Mouse (Mus musculus) stomach, embryonic 14.5 days (tissue): ENCODE data around the gene 5730596B20Rik. TPM values are rescaled to one million over a fixed set of nuclear protein-coding genes. Genes with fewer than 3 reads are reported as not detected.

Experiments used
- ATAC-seq: fragments of 200-750 bp; cut with Nextera tagmentation; 2 replicates; pipeline ENCODE4 v1.8.0; 2017; ENCODE audit warnings: low read depth, moderate TSS enrichment; ENCODE audit not compliant: insufficient number of reproducible peaks, insufficient read depth, low FRiP score
- H3K27ac ChIP-seq: fragments of 300-500 bp; sonication (generic); 2 replicates; pipeline ENCODE4 v1.5.1; 2014; ENCODE audit warnings: mild to moderate bottlenecking, low read length, moderate library complexity, mixed read lengths
- H3K27me3 ChIP-seq: fragments of 300-500 bp; sonication (generic); 2 replicates; pipeline ENCODE4 v1.6.1; 2014; ENCODE audit warnings: low read length, control low read depth, mixed read lengths; ENCODE audit not compliant: control insufficient read depth, insufficient read depth
- H3K36me3 ChIP-seq: fragments of 300-500 bp; sonication (generic); 2 replicates; pipeline ENCODE4 v1.6.1; 2014; ENCODE audit warnings: mild to moderate bottlenecking, control low read depth, low read length, moderate library complexity, mixed read lengths; ENCODE audit not compliant: control insufficient read depth, insufficient read depth
- H3K4me1 ChIP-seq: fragments of 300-500 bp; sonication (generic); 2 replicates; pipeline ENCODE4 v1.6.1; 2014; ENCODE audit warnings: low read length, control low read depth, mixed read lengths; ENCODE audit not compliant: control insufficient read depth, insufficient read depth
- H3K4me2 ChIP-seq: fragments of 300-500 bp; sonication (generic); replicated peaks from 2 replicates; pipeline ENCODE4 v1.6.1; 2014; ENCODE audit warnings: low read depth, low read length, control low read depth
- H3K4me3 ChIP-seq: fragments of 300-500 bp; sonication (generic); 2 replicates; pipeline ENCODE4 v1.5.1; 2014; ENCODE audit warnings: low read depth, low read length, control low read depth
- H3K9ac ChIP-seq: fragments of 300-500 bp; sonication (generic); replicated peaks from 2 replicates; pipeline ENCODE4 v1.6.1; 2014; ENCODE audit warnings: low read depth, mild to moderate bottlenecking, control low read depth, low read length, moderate library complexity, mixed read lengths
- H3K9me3 ChIP-seq: fragments of 300-500 bp; sonication (generic); 2 replicates; pipeline ENCODE4 v1.6.1; 2016; ENCODE audit warnings: low read depth, low read length, control low read depth; ENCODE audit not compliant: control insufficient read depth
- WGBS: fragments of 180-500 bp; shearing (Covaris S2); extraction: QIAGEN DNeasy Blood & Tissue Kit; methylation state at CpG from one replicate; pipeline ENCODE4 v1.1.7; 2014; 5-methylcytosine and 5-hydroxymethylcytosine counted together
- polyA plus RNA-seq: library from polyadenylated mRNA; unstranded; fragments of >200 nt; fragmentation: Nextera tagmentation; extraction: Ambion mirVana; gene quantifications from 2 replicates; pipeline ENCODE4 v1.2.1, GENCODE M21; 2014

The 5730596B20Rik gene
- polyA plus RNA-seq, 1 experiment from 2014 or later = 4.7 TPM

GRCm38 (mm10) chr6:52170898-52171223 lies 6.4 kb upstream of the 5730596B20Rik start:
- Histone ChIP-seq H3K9me3 (no peaks in the 10 kb centered on the region), H3K27me3 (no peaks in the 10 kb centered on the region), H3K4me3 (peak overlapping the region; percentile 78), H3K4me1 (peaks cover 33% of the 10 kb centered on the region), H3K9ac (peak overlapping the region; percentile 60), H3K36me3 (peaks cover 15% of the 10 kb centered on the region), H3K27ac (peak overlapping the region; percentile 98), H3K4me2 (peak overlapping the region; percentile 61)
- ATAC-seq = no peak
- WGBS = 22% methylated on average over 5 of the region's 5 CpGs

GRCm38 (mm10) chr6:52171331-52171730 lies 6.0 kb upstream of the 5730596B20Rik start:
- no peaks in the 10 kb centered on the region for H3K9me3 ChIP-seq
- peak overlapping the region; percentile 63 for H3K4me3 ChIP-seq
- ATAC-seq = no peak
- H3K9ac ChIP-seq = peak overlapping the region; percentile 60; the same call in 1 of the 2 replicates
- no peaks in the 10 kb centered on the region for H3K27me3 ChIP-seq
- peaks cover 33% of the 10 kb centered on the region for H3K4me1 ChIP-seq
- 14% methylated on average over 4 of the region's 4 CpGs for WGBS
- H3K4me2 ChIP-seq = peak overlapping the region; percentile 61
- peaks cover 15% of the 10 kb centered on the region for H3K36me3 ChIP-seq
- H3K27ac ChIP-seq = peak overlapping the region; percentile 98

GRCm38 (mm10) chr6:52171938-52172337 lies 5.4 kb upstream of the 5730596B20Rik start:
- Histone ChIP-seq H3K4me1 (peaks cover 31% of the 10 kb centered on the region), H3K4me3 (peak overlapping the region; percentile 63), H3K27ac (peak overlapping the region; percentile 98), H3K4me2 (peak overlapping the region; percentile 61), H3K9ac (peak overlapping the region; percentile 67), H3K27me3 (no peaks in the 10 kb centered on the region), H3K36me3 (peaks cover 15% of the 10 kb centered on the region), H3K9me3 (no peaks in the 10 kb centered on the region)
- peak; percentile 4; the same call in 1 of the 2 replicates for ATAC-seq
- WGBS = 8% methylated on average over 7 of the region's 7 CpGs

GRCm38 (mm10) chr6:52172501-52172900 lies 4.8 kb upstream of the 5730596B20Rik start:
- Histone ChIP-seq H3K36me3 (peaks cover 15% of the 10 kb centered on the region), H3K4me1 (peaks cover 31% of the 10 kb centered on the region), H3K4me3 (peak overlapping the region; percentile 63), H3K9me3 (no peaks in the 10 kb centered on the region), H3K4me2 (peak overlapping the region; percentile 61), H3K27ac (peak overlapping the region; percentile 98), H3K9ac (peak overlapping the region; percentile 67), H3K27me3 (no peaks in the 10 kb centered on the region)
- under 1% methylated on average over 35 of the region's 35 CpGs for whole genome bisulfite sequencing
- ATAC-seq = peak; percentile 80

- ATAC-seq = no peak
- peaks cover 28% of the 10 kb centered on the region for H3K4me1 ChIP-seq
- peak overlapping the region; percentile 79 for H3K9ac ChIP-seq
- H3K9me3 ChIP-seq = no peaks in the 10 kb centered on the region
- 2% methylated on average over 4 of the region's 4 CpGs for WGBS
- peak overlapping the region; percentile 98 for H3K27ac ChIP-seq
- H3K4me2 ChIP-seq = peak overlapping the region; percentile 61
- H3K36me3 ChIP-seq = peaks cover 15% of the 10 kb centered on the region
- H3K27me3 ChIP-seq = no peaks in the 10 kb centered on the region
- peak overlapping the region; percentile 63 for H3K4me3 ChIP-seq
Observed at GRCm38 (mm10) chr6:52173648-52174047, 3.6 kb upstream of the 5730596B20Rik start.

- peak overlapping the region; percentile 98 for H3K27ac ChIP-seq
- peak overlapping the region; percentile 63 for H3K4me3 ChIP-seq
- H3K36me3 ChIP-seq = peaks cover 9% of the 10 kb centered on the region
- H3K27me3 ChIP-seq = no peaks in the 10 kb centered on the region
- H3K4me2 ChIP-seq = peak overlapping the region; percentile 61
- ATAC-seq = peak; percentile 55; the same call in 1 of the 2 replicates
- peak overlapping the region; percentile 79 for H3K9ac ChIP-seq
- H3K9me3 ChIP-seq = no peaks in the 10 kb centered on the region
- peaks cover 20% of the 10 kb centered on the region for H3K4me1 ChIP-seq
- under 1% methylated on average over 41 of the region's 41 CpGs for WGBS
Observed at GRCm38 (mm10) chr6:52174968-52175751, 2.1 kb upstream of the 5730596B20Rik start.

- H3K4me2 ChIP-seq = peak overlapping the region; percentile 61
- H3K9ac ChIP-seq = peak overlapping the region; percentile 79
- no peaks in the 10 kb centered on the region for H3K27me3 ChIP-seq
Observed at GRCm38 (mm10) chr6:52175864-52176263, 1.4 kb upstream of the 5730596B20Rik start.

GRCm38 (mm10) chr6:52176391-52176790 lies 907 bp upstream of the 5730596B20Rik start:
- no peak for ATAC-seq
- Histone ChIP-seq H3K4me1 (peaks cover 19% of the 10 kb centered on the region), H3K4me3 (peak overlapping the region; percentile 63), H3K27ac (peak overlapping the region; percentile 98), H3K9me3 (no peaks in the 10 kb centered on the region), H3K9ac (peak overlapping the region; percentile 79), H3K36me3 (no peaks in the 10 kb centered on the region), H3K27me3 (no peaks in the 10 kb centered on the region), H3K4me2 (peak overlapping the region; percentile 61)
- WGBS = under 1% methylated on average over 6 of the region's 6 CpGs

More at GRCm38 (mm10) chr6:52175864-52176263, 1.4 kb upstream of the 5730596B20Rik start:
- Histone ChIP-seq H3K36me3 (peaks cover 2% of the 10 kb centered on the region), H3K4me1 (peaks cover 19% of the 10 kb centered on the region), H3K9me3 (no peaks in the 10 kb centered on the region), H3K4me3 (peak overlapping the region; percentile 63), H3K27ac (peak overlapping the region; percentile 98)
- WGBS = 1% methylated on average over 13 of the region's 35 CpGs
- ATAC-seq = peak; percentile 30; the same call in 1 of the 2 replicates
